Mouse (Mus musculus): Measurements from ENCODE around the gene Gfra1. TPM values are rescaled to one million over a fixed set of nuclear protein-coding genes. Genes with fewer than 3 reads are reported as not detected.

The Gfra1 gene
- total RNA-seq, 1 experiment, result 3.5 TPM

DNA sequence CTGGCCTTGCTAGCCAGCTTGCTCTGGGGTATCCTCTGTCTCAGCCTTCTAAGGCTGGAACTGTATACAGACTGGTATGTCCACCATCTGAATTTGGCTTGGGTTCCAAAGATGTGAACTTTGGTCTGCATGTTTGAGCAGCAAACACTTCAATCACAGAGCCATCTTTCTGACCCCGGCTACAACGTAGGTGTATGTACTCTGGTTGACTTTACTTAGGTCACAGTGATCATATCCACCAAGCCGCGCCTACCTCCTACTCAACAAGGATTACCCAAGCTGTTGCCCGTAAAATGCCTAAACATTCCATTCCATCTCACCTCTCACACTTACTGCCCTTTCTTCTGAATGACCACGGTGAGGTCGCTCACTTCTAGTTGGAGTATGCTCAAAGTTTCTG lies 14.5 kb downstream of the Gfra1 start:
- Histone ChIP-seq H3K9ac (ENCODE audit: insufficient read depth, low read depth, low read length, poor library complexity, severe bottlenecking) (no peak overlapping the region), H3K4me1 (ENCODE audit: control insufficient read depth in 2 of 2, insufficient read depth in 2 of 2, low read length in 2 of 2, poor library complexity in 1 of 2) (peaks cover 12 to 25% of the 10 kb centered on the region in 2 experiments)
- in situ Hi-C loops (cut with MboI; ENCODE audit: low sequenced_read_pairs in 2 of 2, unreplicated experiment in 2 of 2), result no loop called here

DNA sequence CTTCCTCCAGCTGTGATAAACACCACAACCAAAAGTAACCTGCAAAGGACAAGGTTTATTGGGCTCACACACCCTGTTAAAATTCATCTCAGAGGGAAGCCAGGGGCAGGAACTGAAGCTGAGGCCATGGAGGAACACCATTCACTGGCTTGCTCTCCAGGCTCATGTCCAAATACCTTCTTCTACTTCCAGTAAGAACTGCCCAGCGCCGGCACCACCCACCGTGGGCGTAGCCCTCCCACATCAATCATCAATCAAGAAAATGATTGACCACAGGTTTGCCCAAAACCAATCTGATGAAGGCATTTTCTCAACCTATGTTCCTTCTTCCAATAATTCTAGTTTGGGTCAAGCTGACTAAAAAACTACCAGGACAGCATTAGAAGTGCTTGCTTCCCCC lies 16.9 kb downstream of the Gfra1 start:
- TF ChIP-seq MAFK (IDR thresholded peaks at IDR 0.05; ENCODE audit: insufficient read depth, low read depth, low read length) (no peak), CHD2 (IDR thresholded peaks at IDR 0.05; ENCODE audit: low read depth, low read length) (no peak), HCFC1 (IDR thresholded peaks at IDR 0.05; ENCODE audit: borderline replicate concordance, insufficient read depth, low read length) (no peak), ZC3H11A (IDR thresholded peaks at IDR 0.05; ENCODE audit: borderline replicate concordance, low read depth, low read length) (no peak), ZNF384 (IDR thresholded peaks at IDR 0.05; ENCODE audit: low read depth, low read length) (no peak)

More for the DNA sequence above, 14.5 kb downstream of the Gfra1 start:
- no peaks in the 10 kb centered on the region for H3K36me3 ChIP-seq (ENCODE audit: control insufficient read depth, insufficient read depth, low read length, poor library complexity, severe bottlenecking)
- TF ChIP-seq MAFK (IDR thresholded peaks at IDR 0.05; ENCODE audit: insufficient read depth, low read depth, low read length) (no peak), CHD2 (IDR thresholded peaks at IDR 0.05; ENCODE audit: low read depth, low read length) (no peak), HCFC1 (IDR thresholded peaks at IDR 0.05; ENCODE audit: borderline replicate concordance, insufficient read depth, low read length) (no peak), ZC3H11A (IDR thresholded peaks at IDR 0.05; ENCODE audit: borderline replicate concordance, low read depth, low read length) (no peak), ZNF384 (IDR thresholded peaks at IDR 0.05; ENCODE audit: low read depth, low read length) (no peak)
- H3K4me3 ChIP-seq (ENCODE audit: insufficient read depth in 1 of 2, low read depth in 1 of 2, low read length in 2 of 2, poor library complexity in 1 of 2, severe bottlenecking in 1 of 2), result peak overlapping the region in 1 of 2 experiments; percentile 43; a peak in 1 of 4 replicates
- H3K9me3 ChIP-seq (ENCODE audit: control insufficient read depth, insufficient read depth, low read depth, low read length), result no peaks in the 10 kb centered on the region
- no peak overlapping the region for H3K27ac ChIP-seq (ENCODE audit: insufficient read depth, low read depth, low read length, poor library complexity, severe bottlenecking)
- no peak for DNase-seq (ENCODE audit: low read depth, low spot score)

GRCm38 (mm10) chr19:58437441-58438071 lies 18.2 kb downstream of the Gfra1 start:
- no peaks in the 10 kb centered on the region for H3K9me3 ChIP-seq (ENCODE audit: control insufficient read depth, insufficient read depth, low read depth, low read length)
- in situ Hi-C loops (cut with MboI; ENCODE audit: low sequenced_read_pairs in 2 of 2, unreplicated experiment in 2 of 2), result no loop called here
- TF ChIP-seq HCFC1 (IDR thresholded peaks at IDR 0.05; ENCODE audit: borderline replicate concordance, insufficient read depth, low read length), result no peak
- no peak for TF ChIP-seq CHD2 (IDR thresholded peaks at IDR 0.05; ENCODE audit: low read depth, low read length)
- no peak for TF ChIP-seq MAFK (IDR thresholded peaks at IDR 0.05; ENCODE audit: insufficient read depth, low read depth, low read length)
- TF ChIP-seq ZC3H11A (IDR thresholded peaks at IDR 0.05; ENCODE audit: borderline replicate concordance, low read depth, low read length), result no peak
- peak; percentile 12 for DNase-seq (ENCODE audit: low read depth, low spot score)
- H3K4me3 ChIP-seq (ENCODE audit: insufficient read depth in 1 of 2, low read depth in 1 of 2, low read length in 2 of 2, poor library complexity in 1 of 2, severe bottlenecking in 1 of 2), result no peak overlapping the region
- H3K9ac ChIP-seq (ENCODE audit: insufficient read depth, low read depth, low read length, poor library complexity, severe bottlenecking), result no peak overlapping the region
- H3K4me1 ChIP-seq (ENCODE audit: control insufficient read depth in 2 of 2, insufficient read depth in 2 of 2, low read length in 2 of 2, poor library complexity in 1 of 2), result peaks cover 12 to 20% of the 10 kb centered on the region in 2 experiments
- H3K27ac ChIP-seq (ENCODE audit: insufficient read depth, low read depth, low read length, poor library complexity, severe bottlenecking), result no peak overlapping the region
- no peaks in the 10 kb centered on the region for H3K36me3 ChIP-seq (ENCODE audit: control insufficient read depth, insufficient read depth, low read length, poor library complexity, severe bottlenecking)

More for the DNA sequence above, 16.9 kb downstream of the Gfra1 start:
- no peak overlapping the region for H3K27ac ChIP-seq (ENCODE audit: insufficient read depth, low read depth, low read length, poor library complexity, severe bottlenecking)
- no peaks in the 10 kb centered on the region for H3K9me3 ChIP-seq (ENCODE audit: control insufficient read depth, insufficient read depth, low read depth, low read length)
- no peak overlapping the region for H3K9ac ChIP-seq (ENCODE audit: insufficient read depth, low read depth, low read length, poor library complexity, severe bottlenecking)
- no peaks in the 10 kb centered on the region for H3K36me3 ChIP-seq (ENCODE audit: control insufficient read depth, insufficient read depth, low read length, poor library complexity, severe bottlenecking)
- H3K4me1 ChIP-seq (ENCODE audit: control insufficient read depth in 2 of 2, insufficient read depth in 2 of 2, low read length in 2 of 2, poor library complexity in 1 of 2), result peaks cover 12 to 25% of the 10 kb centered on the region in 2 experiments
- in situ Hi-C loops (cut with MboI; ENCODE audit: low sequenced_read_pairs in 2 of 2, unreplicated experiment in 2 of 2), result no loop called here
- no peak for DNase-seq (ENCODE audit: low read depth, low spot score)
- H3K4me3 ChIP-seq (ENCODE audit: insufficient read depth in 1 of 2, low read depth in 1 of 2, low read length in 2 of 2, poor library complexity in 1 of 2, severe bottlenecking in 1 of 2), result no peak overlapping the region

- Histone ChIP-seq H3K4me1 (ENCODE audit: control insufficient read depth in 2 of 2, insufficient read depth in 2 of 2, low read length in 2 of 2, poor library complexity in 1 of 2) (peaks cover 9 to 16% of the 10 kb centered on the region in 2 experiments), H3K27ac (ENCODE audit: insufficient read depth, low read depth, low read length, poor library complexity, severe bottlenecking) (no peak overlapping the region), H3K9ac (ENCODE audit: insufficient read depth, low read depth, low read length, poor library complexity, severe bottlenecking) (no peak overlapping the region), H3K4me3 (ENCODE audit: insufficient read depth in 1 of 2, low read depth in 1 of 2, low read length in 2 of 2, poor library complexity in 1 of 2, severe bottlenecking in 1 of 2) (no peak overlapping the region), H3K9me3 (ENCODE audit: control insufficient read depth, insufficient read depth, low read depth, low read length) (no peaks in the 10 kb centered on the region), H3K36me3 (ENCODE audit: control insufficient read depth, insufficient read depth, low read length, poor library complexity, severe bottlenecking) (no peaks in the 10 kb centered on the region)
- in situ Hi-C loops (cut with MboI; ENCODE audit: low sequenced_read_pairs in 2 of 2, unreplicated experiment in 2 of 2), result no loop called here
- TF ChIP-seq CHD2 (IDR thresholded peaks at IDR 0.05; ENCODE audit: low read depth, low read length) (no peak), ZC3H11A (IDR thresholded peaks at IDR 0.05; ENCODE audit: borderline replicate concordance, low read depth, low read length) (no peak), MAFK (IDR thresholded peaks at IDR 0.05; ENCODE audit: insufficient read depth, low read depth, low read length) (no peak), HCFC1 (IDR thresholded peaks at IDR 0.05; ENCODE audit: borderline replicate concordance, insufficient read depth, low read length) (no peak), ZNF384 (IDR thresholded peaks at IDR 0.05; ENCODE audit: low read depth, low read length) (no peak)
- DNase-seq (ENCODE audit: low read depth, low spot score), result no peak
These were observed 18.8 kb downstream of the Gfra1 start for GRCm38 (mm10) chr19:58436874-58437273.
